Mouse (Mus musculus) megakaryocyte, adult 5-6 weeks (primary cell): Measurements from ENCODE around the gene I830077J02Rik. TPM values are rescaled to one million over a fixed set of nuclear protein-coding genes. Genes with fewer than 3 reads are reported as not detected.

ENCODE experiments used
- ATAC-seq: 2 replicates; pipeline ENCODE4 v1.8.0; 2016; ENCODE audit warnings: mild to moderate bottlenecking, inconsistent platforms; ENCODE audit not compliant: poor library complexity, severe bottlenecking
- total RNA-seq, 2 experiments: library from RNA; stranded (forward) in 1 of 2; stranded (reverse) in 1 of 2; fragments of 153-499, 151-499 nt in 1 of 2; fragments of 221-1000, 200-1000 nt in 1 of 2; gene quantifications; 2 replicates each; pipeline versions ENCODE4 v1.2.3 to v1.2.4; 2015 to 2017

Gene I830077J02Rik
- total RNA-seq (2015) (126 and 132 TPM in 2 replicates), total RNA-seq (2017) (71.5 and 74.6 TPM in 2 replicates)

GRCm38 (mm10) chr3:105932240-105933071, at the start of gene I830077J02Rik:
Gene I830077J02Rik, minus strand, starts transcription at chr3:105932664.
- ATAC-seq, result peak; percentile 86

DNA sequence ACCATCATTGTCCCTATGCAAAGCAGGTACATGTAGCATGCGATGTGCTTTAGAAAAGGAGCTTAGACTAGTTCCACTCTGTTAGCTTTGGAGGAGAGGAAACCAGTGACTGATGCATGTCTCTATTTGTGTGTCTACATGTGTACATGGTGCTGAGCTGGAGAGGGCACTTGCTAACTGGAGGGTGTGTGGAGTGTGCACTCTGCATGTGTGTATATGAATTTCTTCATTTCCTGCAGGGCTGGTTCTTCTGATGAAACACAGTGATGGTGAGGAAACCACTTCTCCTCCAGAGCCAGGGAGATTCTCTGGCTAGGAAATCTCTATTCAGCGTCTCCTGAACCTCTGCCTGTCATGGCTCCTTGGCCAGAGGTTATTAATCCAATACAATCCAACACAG, 41.7 kb upstream of the I830077J02Rik start:
- peak; percentile 97 for ATAC-seq

DNA sequence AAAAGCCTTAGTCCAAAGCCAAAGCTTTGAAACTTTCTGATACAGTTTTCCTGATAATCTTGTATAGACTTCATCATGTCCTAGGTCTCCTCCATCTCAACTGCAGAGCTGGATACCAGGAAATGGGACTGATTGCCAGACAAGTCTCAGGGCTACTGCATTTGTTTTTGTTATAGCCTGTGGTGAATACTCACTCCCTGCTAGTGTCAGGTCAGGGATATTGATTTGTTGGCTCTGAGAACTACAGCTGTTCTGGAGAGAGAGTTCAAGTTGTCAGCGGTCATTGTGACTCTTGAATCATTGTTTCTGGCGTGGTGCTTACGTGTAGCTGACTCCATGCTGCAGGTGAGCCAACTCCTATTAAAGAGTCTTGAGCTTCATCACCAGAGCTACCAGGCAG, 40.9 kb upstream of the I830077J02Rik start, which contains the start of gene Ovgp1:
TSS of gene Ovgp1 (plus strand) at position 301 of the 400 bp plus-strand sequence.
- ATAC-seq, result no peak

DNA sequence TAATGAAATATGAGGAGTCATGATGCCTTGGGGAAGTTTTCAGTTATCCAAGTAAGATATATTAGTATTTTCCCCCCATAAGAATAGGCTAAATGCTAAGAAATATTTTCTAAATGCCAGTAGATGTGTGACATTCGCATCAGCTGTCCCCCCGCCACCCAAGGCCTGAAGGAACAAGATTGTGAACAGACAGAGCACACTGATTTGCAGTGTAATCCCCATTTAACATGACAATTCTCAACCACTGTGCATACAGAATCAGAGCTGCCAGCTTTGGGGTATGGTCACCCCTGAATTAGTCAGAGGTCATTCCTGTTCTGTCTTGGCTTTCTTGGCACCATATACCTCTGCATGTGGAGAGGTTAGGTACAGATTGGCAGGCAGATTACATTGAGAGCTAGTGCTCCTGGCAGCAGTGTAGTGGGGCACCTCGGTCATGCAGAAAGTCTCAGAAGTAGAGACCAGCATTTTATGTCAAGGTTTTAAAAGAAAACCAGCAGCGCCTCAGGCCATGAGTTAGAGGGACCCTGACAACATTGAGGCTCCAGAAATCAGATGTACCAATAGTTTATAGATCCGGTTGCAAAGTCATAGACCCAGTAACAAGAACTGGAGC, 39.5 kb upstream of the I830077J02Rik start:
- ATAC-seq, result no peak

DNA sequence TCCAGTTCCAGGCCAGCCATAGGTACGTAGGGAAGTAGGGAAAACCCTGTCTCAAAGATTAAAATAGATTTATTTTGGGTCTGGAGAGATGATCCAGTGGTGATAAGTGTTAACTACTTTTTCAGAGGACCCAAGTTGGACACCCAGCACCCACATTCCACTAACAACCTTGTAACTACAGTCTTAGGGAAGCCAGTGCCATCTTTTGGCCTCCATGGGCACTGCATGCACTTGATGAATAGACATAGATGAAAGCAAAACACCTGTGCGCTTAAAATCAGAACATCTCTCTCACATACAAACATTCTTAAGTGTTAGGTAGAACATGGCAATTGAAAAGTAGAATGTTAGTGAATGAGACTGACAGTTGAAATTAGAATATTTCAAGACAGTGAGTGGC, 28.2 kb upstream of the I830077J02Rik start:
- no peak for ATAC-seq

GRCm38 (mm10) chr3:105959999-105960398, 27.5 kb upstream of the I830077J02Rik start, which contains the start of gene Atp5f1:
Gene Atp5f1, minus strand, starts transcription at chr3:105960099.
- no peak for ATAC-seq

DNA sequence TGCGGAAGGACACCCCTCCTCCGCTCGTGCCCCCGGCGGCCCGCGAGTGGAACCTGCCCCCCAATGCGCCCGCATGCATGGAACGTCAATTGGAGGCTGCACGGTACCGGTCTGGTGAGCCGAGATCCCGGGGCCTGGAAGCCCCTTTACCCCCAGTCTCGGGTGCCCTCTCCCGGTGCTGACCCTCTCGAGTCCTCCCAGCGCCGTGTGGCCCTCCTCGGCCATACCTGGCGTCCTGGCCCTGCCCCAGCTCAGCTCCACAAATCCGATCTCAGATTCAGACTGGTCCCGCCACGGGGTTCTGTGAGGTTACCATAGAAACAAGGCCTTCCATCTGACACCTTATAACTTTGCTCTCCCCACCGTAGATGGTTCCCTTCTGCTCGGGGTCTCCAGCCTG, 27.1 kb upstream of the I830077J02Rik start:
- ATAC-seq, result no peak

DNA sequence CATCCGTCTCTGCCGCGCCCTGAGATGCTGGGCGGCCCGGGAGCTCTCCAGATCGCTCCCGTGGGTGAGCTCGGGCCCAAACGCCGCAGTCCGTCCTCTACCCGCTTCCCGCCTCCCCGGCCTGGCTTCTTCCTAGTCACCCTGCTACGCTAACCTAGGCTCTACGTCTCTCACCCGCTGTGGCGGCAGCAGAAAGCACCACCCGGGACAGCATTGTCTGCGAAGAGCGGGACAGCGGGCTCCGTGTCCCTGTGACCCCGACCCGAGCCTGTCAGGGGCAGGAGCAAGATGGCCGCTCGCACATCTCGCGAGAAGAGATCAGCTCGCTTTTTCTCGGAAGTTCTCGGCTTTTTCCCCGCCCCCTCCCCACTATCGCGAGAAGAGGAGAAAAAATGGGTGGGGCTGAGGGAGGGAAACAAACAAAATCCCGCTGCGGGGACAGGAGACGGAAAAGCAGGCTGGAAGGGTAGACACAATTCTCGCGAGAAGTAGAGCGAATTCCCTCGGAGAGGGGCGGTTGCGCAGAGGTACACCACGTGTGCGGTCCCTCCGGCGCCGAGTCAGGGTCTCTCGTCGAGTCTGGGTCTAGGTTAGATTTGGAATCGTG, 26.6 kb upstream of the I830077J02Rik start, which contains the start of gene Wdr77:
TSS of gene Wdr77 (plus strand) at position 396 of the 607 bp plus-strand sequence.
- ATAC-seq, result peak; percentile 90

DNA sequence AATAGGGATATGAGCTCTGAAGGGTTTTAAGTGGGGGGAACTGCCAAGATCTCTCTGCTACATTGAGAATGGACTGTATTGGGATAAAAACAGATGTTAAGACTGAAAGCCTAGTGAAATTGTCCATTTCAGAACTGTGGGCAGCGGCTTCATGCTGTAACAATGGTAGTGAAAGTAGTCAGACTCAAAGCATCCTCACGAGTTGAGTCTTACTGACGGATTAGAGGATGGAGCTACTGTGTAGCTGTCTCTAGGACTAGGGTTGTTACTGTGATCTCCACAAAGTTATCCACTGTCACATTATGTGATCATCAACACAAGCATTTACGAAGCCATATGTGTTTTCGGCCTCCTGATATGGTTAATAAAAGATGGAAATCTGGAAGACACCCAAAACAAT, 25.7 kb upstream of the I830077J02Rik start:
- no peak for ATAC-seq

DNA sequence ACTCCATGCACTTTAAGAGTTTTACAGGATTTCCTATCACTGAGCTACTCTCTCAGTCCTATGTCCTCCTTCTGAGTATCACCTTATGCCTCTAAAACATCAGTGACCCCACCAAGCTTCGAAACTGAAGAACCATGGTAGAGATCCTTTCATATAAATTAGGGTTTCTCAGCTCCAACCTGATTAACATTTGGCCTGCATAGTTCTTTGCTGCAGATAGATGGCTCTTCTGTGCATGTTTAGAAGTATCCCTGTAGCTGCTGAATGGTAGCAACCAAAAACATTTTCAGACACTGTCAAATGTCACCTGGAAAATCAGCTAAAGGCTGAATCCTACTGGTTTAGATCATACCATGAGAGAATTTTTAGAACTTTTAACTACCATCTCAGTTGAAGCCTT, 24.8 kb upstream of the I830077J02Rik start:
- ATAC-seq, result no peak

GRCm38 (mm10) chr3:105951348-105951747, 18.9 kb upstream of the I830077J02Rik start:
- ATAC-seq, result no peak

DNA sequence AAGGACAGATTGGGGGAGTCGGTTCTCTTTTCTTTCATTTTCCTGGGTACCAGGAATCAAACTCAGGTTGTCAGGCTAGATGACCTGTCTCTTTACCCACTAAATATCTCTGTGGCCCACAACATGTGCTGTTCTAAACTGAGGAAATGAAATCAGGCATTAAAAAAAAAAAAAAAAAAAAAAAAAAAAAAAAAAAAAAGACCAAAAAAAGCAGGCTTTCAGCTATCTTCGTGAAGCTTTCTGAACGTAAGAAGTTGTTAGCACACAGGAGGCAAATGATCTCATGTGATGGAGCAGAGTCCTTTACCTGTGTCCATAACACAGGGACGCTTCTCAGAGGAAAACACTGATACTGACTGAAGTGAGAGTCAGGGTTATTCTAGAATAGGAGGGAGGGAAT, 3.6 kb upstream of the I830077J02Rik start:
- ATAC-seq, result no peak

- no peak for ATAC-seq
Measured at GRCm38 (mm10) chr3:105935033-105935432, 2.6 kb upstream of the I830077J02Rik start.

GRCm38 (mm10) chr3:105933926-105934325, 1.5 kb upstream of the I830077J02Rik start:
- no peak for ATAC-seq

DNA sequence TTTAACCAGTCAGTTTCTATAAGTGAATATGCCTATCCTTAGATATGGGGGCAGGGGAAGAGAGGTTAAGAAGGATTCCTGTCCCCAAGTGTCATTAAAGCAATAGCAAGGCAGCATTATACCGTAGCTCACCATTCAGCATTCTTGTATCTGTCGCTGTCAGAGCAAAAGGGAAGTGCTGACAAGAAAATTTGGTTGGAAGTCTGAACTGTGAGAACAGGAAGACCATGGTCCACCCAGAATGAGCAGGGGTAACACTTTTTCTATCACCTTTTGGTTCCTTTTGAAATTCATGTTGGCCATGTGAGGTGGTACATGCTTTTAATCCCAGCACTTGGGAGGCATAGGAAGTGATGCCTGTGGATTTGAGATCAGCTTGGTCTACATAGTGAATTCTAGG, 1.4 kb downstream of the I830077J02Rik start:
- ATAC-seq, result peak; percentile 45

DNA sequence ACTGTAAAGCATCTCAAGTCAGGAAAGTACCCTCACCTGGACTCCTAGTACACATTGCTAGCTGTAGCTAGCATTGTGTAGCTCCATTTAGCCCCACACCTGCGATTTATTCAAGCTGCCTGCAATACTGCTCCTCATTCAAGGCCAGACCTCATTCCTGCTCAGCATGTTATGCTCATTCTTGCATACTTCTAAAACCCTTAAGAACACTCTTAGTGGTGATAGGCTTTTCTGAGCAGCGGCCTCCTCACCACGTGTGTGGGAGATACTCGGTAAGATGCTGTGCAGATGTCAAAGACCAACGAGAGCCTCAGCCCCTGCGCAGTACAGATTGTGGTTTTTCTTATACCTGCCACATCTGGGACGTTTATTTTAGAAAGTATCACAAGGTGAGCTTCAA, 2.6 kb downstream of the I830077J02Rik start:
- ATAC-seq, result no peak

DNA sequence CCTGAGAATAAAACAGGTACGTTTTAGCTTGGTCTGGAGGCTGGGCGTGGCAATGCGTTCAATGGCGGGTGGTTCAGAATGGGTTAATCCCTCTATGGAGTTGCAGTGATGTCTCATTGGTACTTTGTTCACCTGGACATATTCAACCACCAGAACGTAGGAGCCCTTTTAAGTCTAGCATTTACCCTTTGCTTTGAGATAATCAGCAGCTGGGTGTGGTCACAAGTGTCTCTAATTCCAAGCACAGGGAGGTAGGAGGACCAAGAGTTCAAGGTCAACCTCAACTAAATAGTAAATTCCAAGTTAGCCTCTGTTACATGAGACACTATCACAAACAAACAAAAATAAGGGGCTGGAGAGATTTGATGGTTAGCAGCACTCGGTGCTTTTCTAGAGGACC, 3.7 kb downstream of the I830077J02Rik start:
- ATAC-seq, result no peak

GRCm38 (mm10) chr3:105928195-105928569, 4.3 kb downstream of the I830077J02Rik start:
- ATAC-seq, result no peak

- no peak for ATAC-seq
Measured at GRCm38 (mm10) chr3:105927561-105928194, 4.8 kb downstream of the I830077J02Rik start.

- no peak for ATAC-seq
Measured at GRCm38 (mm10) chr3:105924616-105925015, 7.8 kb downstream of the I830077J02Rik start.

DNA sequence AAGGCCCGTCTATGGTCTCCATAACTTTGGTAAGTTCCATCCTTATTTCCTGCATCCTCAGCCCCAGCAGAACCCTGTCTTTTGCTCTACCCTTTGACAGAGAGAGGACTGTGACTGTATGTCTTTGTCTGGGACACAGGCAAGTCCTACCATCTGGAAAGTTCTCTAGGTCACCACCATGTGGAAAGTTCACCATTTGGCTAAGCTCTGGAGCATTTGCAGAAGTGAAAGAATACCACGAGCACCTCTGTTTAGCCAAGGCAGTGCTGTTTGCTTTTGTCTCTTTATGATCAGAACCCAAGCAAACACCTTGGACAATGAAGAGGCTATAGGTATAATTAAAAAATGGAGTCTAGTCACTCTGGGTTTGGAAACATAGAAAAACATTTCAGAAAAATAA, 10.5 kb downstream of the I830077J02Rik start:
- ATAC-seq, result peak; percentile 61
